Mouse (Mus musculus) forebrain, postnatal 0 days (tissue): ENCODE measurements around the gene Slc18a2. TPM values are rescaled to one million over a fixed set of nuclear protein-coding genes. Genes with fewer than 3 reads are reported as not detected.
A peak's percentile ranks its signal among the peaks of the same experiment; 100 is the strongest.

Source experiments
- ATAC-seq: fragments of 200-750 bp; cut with Nextera tagmentation; 2 replicates; pipeline ENCODE4 v1.8.0; 2017; ENCODE audit warnings: mild to moderate bottlenecking, moderate library complexity
- DNase-seq: peaks from one replicate; pipeline ENCODE4 v3.0.0-alpha.2; 2015
- H3K27ac ChIP-seq: fragments of 300-500 bp; sonication (generic); 2 replicates; pipeline ENCODE4 v1.5.1; 2014; ENCODE audit warnings: low read depth, mild to moderate bottlenecking, antibody characterized with exemption, low read length, moderate library complexity, mixed read lengths
- H3K27me3 ChIP-seq: fragments of 300-500 bp; sonication (generic); 2 replicates; pipeline ENCODE4 v1.6.1; 2014; ENCODE audit warnings: mild to moderate bottlenecking, low read length, mixed read lengths; ENCODE audit not compliant: insufficient read depth
- H3K36me3 ChIP-seq: fragments of 300-500 bp; sonication (generic); 2 replicates; pipeline ENCODE4 v1.6.1; 2014; ENCODE audit warnings: mild to moderate bottlenecking, moderate library complexity; ENCODE audit not compliant: insufficient read depth
- H3K4me1 ChIP-seq: fragments of 300-500 bp; sonication (generic); 2 replicates; pipeline ENCODE4 v1.6.1; 2014; ENCODE audit warnings: antibody characterized with exemption; ENCODE audit not compliant: insufficient read depth
- H3K4me2 ChIP-seq: fragments of 300-500 bp; sonication (generic); 2 replicates; pipeline ENCODE4 v1.6.1; 2014; ENCODE audit warnings: low read depth, mild to moderate bottlenecking, moderate library complexity
- H3K4me3 ChIP-seq: fragments of 300-500 bp; sonication (generic); 2 replicates; pipeline ENCODE4 v1.5.1; 2014; ENCODE audit warnings: low read depth, low read length, mixed read lengths
- H3K9ac ChIP-seq: fragments of 300-500 bp; sonication (generic); 2 replicates; pipeline ENCODE4 v1.6.1; 2014; ENCODE audit warnings: mild to moderate bottlenecking
- H3K9me3 ChIP-seq: fragments of 300-500 bp; sonication (generic); 2 replicates; pipeline ENCODE4 v1.6.1; 2016; ENCODE audit warnings: low read length
- CTCF ChIP-seq: sonication (generic); IDR thresholded peaks from 2 replicates; pipeline ENCODE4 v1.5.1; 2016; ENCODE audit warnings: antibody characterized with exemption, control low read depth, low read depth
- WGBS: fragments of 180-500 bp; shearing (Covaris S2); extraction: QIAGEN DNeasy Blood & Tissue Kit; methylation state at CpG from one replicate; pipeline ENCODE4 v1.1.7; 2014; 5-methylcytosine and 5-hydroxymethylcytosine counted together
- polyA plus RNA-seq: library from polyadenylated mRNA; unstranded; fragments of >200 nt; fragmentation: Nextera tagmentation; extraction: Ambion mirVana; gene quantifications from 2 replicates; pipeline ENCODE4 v1.2.1, GENCODE M21; 2015
- total RNA-seq: library from RNA; depleted of rRNA; stranded (reverse); fragments of >200 nt; gene quantifications from 2 replicates; pipeline ENCODE4 v1.2.3, GENCODE M21; 2014

Slc18a2 gene
- total and polyA plus RNA-seq, 2 experiments from 2014 or later, result 9.3 to 15.0 TPM

- TF ChIP-seq CTCF, result no peak
- no peak overlapping the region for H3K4me3 ChIP-seq
- no peak overlapping the region for H3K4me2 ChIP-seq
- no peaks in the 10 kb centered on the region for H3K36me3 ChIP-seq
- H3K9me3 ChIP-seq, result no peaks in the 10 kb centered on the region; the same call in 1 of the 2 replicates
- no peak overlapping the region for H3K9ac ChIP-seq
- no peak overlapping the region for H3K27ac ChIP-seq
- no peak for DNase-seq
- ATAC-seq, result no peak
- H3K4me1 ChIP-seq, result no peaks in the 10 kb centered on the region
- WGBS, result 77% methylated on average over 2 of the region's 2 CpGs
- H3K27me3 ChIP-seq, result no peaks in the 10 kb centered on the region
Measured at GRCm38 (mm10) chr19:59252651-59253050, 8.0 kb upstream of the Slc18a2 start.

- ATAC-seq, result no peak; the same call in 1 of the 2 replicates
- no peak overlapping the region for H3K4me3 ChIP-seq
- H3K9ac ChIP-seq, result no peak overlapping the region
- H3K4me1 ChIP-seq, result no peaks in the 10 kb centered on the region
- H3K9me3 ChIP-seq, result no peaks in the 10 kb centered on the region; the same call in 1 of the 2 replicates
- no peaks in the 10 kb centered on the region; the same call in 1 of the 2 replicates for H3K27me3 ChIP-seq
- H3K27ac ChIP-seq, result no peak overlapping the region
- 49% methylated on average over 5 of the region's 5 CpGs for WGBS
- TF ChIP-seq CTCF, result no peak
- no peaks in the 10 kb centered on the region for H3K36me3 ChIP-seq
- H3K4me2 ChIP-seq, result no peak overlapping the region
- no peak for DNase-seq
Measured at GRCm38 (mm10) chr19:59259633-59260032, 1.1 kb upstream of the Slc18a2 start.

- Histone ChIP-seq H3K9me3 (no peaks in the 10 kb centered on the region; the same call in 1 of the 2 replicates), H3K9ac (peak overlapping the region; percentile 48; the same call in 1 of the 2 replicates), H3K4me3 (peak overlapping the region; percentile 41; the same call in 1 of the 2 replicates), H3K36me3 (no peaks in the 10 kb centered on the region), H3K4me2 (peak overlapping the region; percentile 67), H3K4me1 (peaks cover 7% of the 10 kb centered on the region; the same call in 1 of the 2 replicates), H3K27ac (no peak overlapping the region), H3K27me3 (no peaks in the 10 kb centered on the region; the same call in 1 of the 2 replicates)
- ATAC-seq, result no peak
- DNase-seq, result no peak
- TF ChIP-seq CTCF, result no peak
- 63% methylated on average over 7 of the region's 7 CpGs for WGBS
Measured at GRCm38 (mm10) chr19:59261604-59262003, 908 bp downstream of the Slc18a2 start.

DNA sequence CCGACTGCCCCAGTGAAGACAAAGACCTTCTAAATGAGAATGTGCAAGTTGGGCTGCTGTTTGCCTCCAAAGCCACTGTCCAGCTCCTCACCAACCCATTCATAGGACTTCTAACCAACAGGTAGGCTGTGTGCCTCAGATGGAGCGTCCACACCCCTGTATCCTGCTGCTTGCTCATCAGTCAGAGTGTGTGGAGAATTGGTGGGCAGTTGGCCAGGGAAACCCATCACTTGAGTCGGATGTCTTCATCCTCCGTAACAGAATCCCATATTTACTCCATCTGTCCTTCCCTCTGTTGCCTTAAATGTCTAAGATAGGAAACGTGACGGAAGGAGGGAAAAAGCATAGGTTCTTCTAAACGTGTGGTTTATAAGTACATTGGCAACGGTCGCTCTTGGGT lies 2.5 kb downstream of the Slc18a2 start:
- Histone ChIP-seq H3K27me3 (no peaks in the 10 kb centered on the region; the same call in 1 of the 2 replicates), H3K9me3 (no peaks in the 10 kb centered on the region), H3K4me1 (peaks cover 7% of the 10 kb centered on the region; the same call in 1 of the 2 replicates), H3K27ac (no peak overlapping the region), H3K36me3 (no peaks in the 10 kb centered on the region), H3K4me3 (no peak overlapping the region), H3K9ac (no peak overlapping the region), H3K4me2 (no peak overlapping the region)
- ATAC-seq (no peak), DNase-seq (no peak)
- WGBS, result 74% methylated on average over 9 of the region's 9 CpGs
- no peak for TF ChIP-seq CTCF

- no peak overlapping the region for H3K4me2 ChIP-seq
- 31% methylated on average over 9 of the region's 9 CpGs for WGBS
- ATAC-seq (peak; percentile 60), DNase-seq (peak; percentile 50)
- H3K27ac ChIP-seq, result peak overlapping the region; percentile 11; the same call in 1 of the 2 replicates
- peaks cover 7% of the 10 kb centered on the region; the same call in 1 of the 2 replicates for H3K4me1 ChIP-seq
- no peak overlapping the region for H3K9ac ChIP-seq
- H3K27me3 ChIP-seq, result no peaks in the 10 kb centered on the region; the same call in 1 of the 2 replicates
- H3K4me3 ChIP-seq, result no peak overlapping the region
- no peaks in the 10 kb centered on the region for H3K9me3 ChIP-seq
- H3K36me3 ChIP-seq, result no peaks in the 10 kb centered on the region
- TF ChIP-seq CTCF, result no peak
Measured at GRCm38 (mm10) chr19:59264838-59265532, 4.3 kb downstream of the Slc18a2 start.

DNA sequence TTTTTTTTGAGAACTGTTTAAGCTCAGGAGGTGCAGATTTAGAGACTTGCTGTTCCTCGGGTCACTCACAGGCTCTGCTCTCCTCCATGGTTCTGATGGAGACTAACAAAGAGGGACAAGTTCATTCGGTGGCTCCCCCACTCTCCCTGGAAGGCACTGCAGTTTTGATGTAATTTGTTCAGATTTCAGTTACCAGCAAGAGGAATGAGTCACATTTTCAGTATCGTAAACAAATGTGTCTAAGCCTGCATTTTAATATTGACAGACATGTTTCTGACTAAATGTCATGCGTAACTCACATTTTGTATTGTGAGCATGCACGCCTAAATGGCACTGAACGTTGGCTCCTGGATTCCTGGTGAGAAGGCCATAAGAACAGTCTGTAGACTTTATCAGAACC lies 5.2 kb downstream of the Slc18a2 start:
- no peak overlapping the region for H3K4me3 ChIP-seq
- H3K36me3 ChIP-seq, result no peaks in the 10 kb centered on the region
- no peaks in the 10 kb centered on the region; the same call in 1 of the 2 replicates for H3K27me3 ChIP-seq
- no peak overlapping the region for H3K4me2 ChIP-seq
- TF ChIP-seq CTCF, result no peak; the same call in 1 of the 2 replicates
- WGBS, result 29% methylated on average over 6 of the region's 6 CpGs
- H3K9ac ChIP-seq, result no peak overlapping the region
- ATAC-seq, result peak; percentile 26; the same call in 1 of the 2 replicates
- H3K27ac ChIP-seq, result peak overlapping the region; percentile 64
- peaks cover 7% of the 10 kb centered on the region; the same call in 1 of the 2 replicates for H3K4me1 ChIP-seq
- H3K9me3 ChIP-seq, result no peaks in the 10 kb centered on the region
- DNase-seq, result peak; percentile 37

- no peak for TF ChIP-seq CTCF
- no peak overlapping the region for H3K9ac ChIP-seq
- H3K4me2 ChIP-seq, result no peak overlapping the region
- H3K4me3 ChIP-seq, result no peak overlapping the region
- peaks cover 7% of the 10 kb centered on the region; the same call in 1 of the 2 replicates for H3K4me1 ChIP-seq
- 0 out of 2 replicates have a peak overlapping the region, but pooled peaks have one; percentile 17 for H3K27ac ChIP-seq
- no peaks in the 10 kb centered on the region for H3K9me3 ChIP-seq
- no peaks in the 10 kb centered on the region for H3K36me3 ChIP-seq
- ATAC-seq, result peak; percentile 51
- WGBS, result 14% methylated on average over 5 of the region's 5 CpGs
- H3K27me3 ChIP-seq, result no peaks in the 10 kb centered on the region
- DNase-seq, result no peak
Measured at GRCm38 (mm10) chr19:59267417-59267963, 6.8 kb downstream of the Slc18a2 start.
